9 mouse cellular contexts compared by ENCODE assay signal in the genomic region with DNA sequence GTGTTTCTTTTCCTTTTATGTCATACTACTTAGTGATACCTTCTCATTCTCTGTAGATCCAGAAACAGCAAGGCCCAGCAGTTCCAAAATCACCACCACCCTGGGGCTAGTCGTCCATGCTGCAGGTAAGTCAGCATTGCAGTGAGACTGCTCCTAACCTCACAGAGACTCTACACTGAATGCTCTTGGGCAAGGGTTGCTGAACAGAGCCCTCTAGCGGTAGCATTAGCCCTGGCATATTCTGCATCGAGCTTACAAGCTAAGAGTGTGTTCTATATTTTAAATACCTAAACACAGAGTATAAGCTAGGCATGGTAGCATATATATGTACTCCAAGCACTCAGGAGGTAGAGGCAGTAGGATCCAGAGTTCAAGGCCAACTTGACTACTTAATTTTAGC. TPM values are rescaled to one million over a fixed set of nuclear protein-coding genes. Genes with fewer than 3 reads are reported as not detected.
A peak's percentile ranks its signal among the peaks of the same experiment; 100 is the strongest.
DNase-seq lines count a peak whose midpoint lies in the region; ATAC-seq lines count a peak whose summit lies in the region.
"Had no signal": no experiment of that assay in that cellular context is flagged by ENCODE, and none has a peak within 500 bp of the region (broad histone marks: within the 10 kb centered on the region; RNA-seq: fewer than 3 reads in every experiment).

No protein-coding gene starts in this region.

- H3K4me1 ChIP-seq in intestine, embryonic 16.5 days (ENCODE audit: control insufficient read depth, insufficient read depth, low read length): no peaks in the 10 kb centered on the region
- H3K4me1 ChIP-seq: heart, embryonic 15.5 days had no signal

- 0 out of 2 replicates have a peak, but pooled peaks have one; percentile 63 for ATAC-seq in intestine, embryonic 16.5 days
- ATAC-seq in activated CD4-positive, CD25-positive, alpha-beta regulatory T cell, adult 4 months: no peak

- DNase-seq in ovary, postnatal 14 days (ENCODE audit: low spot score): peak; percentile 42
- DNase-seq in ovary, postnatal 10 days (ENCODE audit: low spot score): no peak
- DNase-seq in adipocyte (ENCODE audit: low spot score) (peak; percentile 69), liver (peak; percentile 68)
- peak; percentile 77 for DNase-seq in embryo, embryonic 10.5 days (ENCODE audit: low spot score)
- DNase-seq in retina, embryonic 14.5 days (ENCODE audit: low spot score): peak; percentile 77

- 11% methylated on average over 3 of the region's 3 CpGs for WGBS in intestine, embryonic 16.5 days

- no peak overlapping the region for H3K27ac ChIP-seq in intestine, embryonic 16.5 days (ENCODE audit: low read length)
- H3K27ac ChIP-seq: heart, embryonic 15.5 days had no signal

- no peak overlapping the region for H3K4me3 ChIP-seq in intestine, embryonic 16.5 days (ENCODE audit: low read length)
- H3K4me3 ChIP-seq: heart, embryonic 15.5 days had no signal

- H3K27me3 ChIP-seq in intestine, embryonic 16.5 days (replicated peaks; ENCODE audit: control insufficient read depth, insufficient read depth, low read length): no peaks in the 10 kb centered on the region
- H3K27me3 ChIP-seq: heart, embryonic 15.5 days had no signal

- H3K9ac ChIP-seq in intestine, embryonic 16.5 days (ENCODE audit: low read depth, low read length): no peak overlapping the region
- H3K9ac ChIP-seq: heart, embryonic 15.5 days had no signal

- no peaks in the 10 kb centered on the region for H3K9me3 ChIP-seq in intestine, embryonic 16.5 days (ENCODE audit: control insufficient read depth, low read length)
- H3K9me3 ChIP-seq: heart, embryonic 15.5 days had no signal

- H3K36me3 ChIP-seq in intestine, embryonic 16.5 days (ENCODE audit: control insufficient read depth, insufficient read depth, low read length): 0 out of 2 replicates have a peak, but pooled peaks cover 3% of the 10 kb centered on the region

- no peak overlapping the region for H3K4me2 ChIP-seq in intestine, embryonic 16.5 days (ENCODE audit: low read depth, low read length)
- H3K4me2 ChIP-seq: heart, embryonic 15.5 days had no signal

RNA-seq across cellular contexts. Expression of gene Plekhd1, which starts 19.2 kb away (rescaled TPM):
- polyA plus RNA-seq in intestine, embryonic 16.5 days (2015; fragmentation: Nextera tagmentation; extraction: Ambion mirVana): 11.5 and 12.1 TPM in 2 replicates
- polyA plus RNA-seq in activated CD4-positive, CD25-positive, alpha-beta regulatory T cell, adult 4 months (2017; shearing (Covaris generic)): 1 to 10 TPM in 1 of 2 experiments, under 1 TPM in 1; 0.36 to 1.3 TPM

RNA-seq across cellular contexts. Expression of gene Erh, which starts 29.0 kb away (rescaled TPM):
- polyA plus RNA-seq in intestine, embryonic 16.5 days (2015; fragmentation: Nextera tagmentation; extraction: Ambion mirVana): 206 and 241 TPM in 2 replicates
- 100 to 1,000 TPM; 110 to 140 TPM for polyA plus RNA-seq in activated CD4-positive, CD25-positive, alpha-beta regulatory T cell, adult 4 months (2017; shearing (Covaris generic))

RNA-seq across cellular contexts. Expression of gene Slc39a9, which starts 29.5 kb away (rescaled TPM):
- polyA plus RNA-seq in intestine, embryonic 16.5 days (2015; fragmentation: Nextera tagmentation; extraction: Ambion mirVana): 26.9 and 29.0 TPM in 2 replicates
- 10 to 100 TPM; 21.0 to 24.3 TPM for polyA plus RNA-seq in activated CD4-positive, CD25-positive, alpha-beta regulatory T cell, adult 4 months (2017; shearing (Covaris generic))
